Mouse (Mus musculus) lung, adult 18-20 months (tissue): ENCODE results near the gene Dtx2.

Experiments
- DNase-seq, 2 experiments: peaks; one replicate each; pipeline ENCODE4 v3.0.0; 2022; ENCODE audit warnings: mixed read lengths in 2 of 2

Dtx2 gene

DNA sequence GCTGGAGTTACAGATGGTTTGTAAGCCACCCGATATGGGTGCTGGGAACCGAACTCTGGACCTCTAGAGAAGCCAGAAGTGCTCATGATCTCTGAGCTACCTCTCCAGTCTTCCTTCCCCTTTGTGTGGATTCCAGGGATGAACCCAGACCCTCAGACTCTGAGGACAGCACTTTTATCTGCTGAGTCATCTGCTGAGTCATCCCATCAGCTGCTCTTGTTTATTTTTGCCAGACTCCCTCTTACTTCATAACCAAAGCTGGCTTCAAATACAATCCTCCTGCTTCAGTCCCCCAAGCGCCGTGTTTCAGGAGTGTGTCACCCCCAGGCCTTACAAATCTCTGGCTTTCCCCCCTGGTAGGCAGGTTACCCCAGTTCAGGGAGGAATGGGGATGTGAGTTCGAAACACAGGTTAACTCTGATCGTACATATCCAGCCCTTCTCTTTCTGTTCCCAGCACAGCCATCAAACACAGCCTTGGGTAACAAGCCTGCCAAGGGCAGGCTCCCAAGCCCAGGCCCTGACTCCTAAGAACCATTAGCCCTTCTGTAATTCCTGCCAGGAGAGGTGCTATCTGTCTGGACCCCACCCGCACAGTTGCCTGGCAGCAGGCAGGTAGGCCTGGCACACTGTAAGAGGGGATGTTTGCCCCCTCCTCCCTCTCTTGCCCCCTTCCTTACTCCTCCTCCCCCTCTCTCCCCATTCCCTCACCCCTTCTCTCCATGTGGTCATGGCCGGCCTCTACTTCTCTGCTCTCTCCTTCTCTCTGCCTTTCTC, 18.5 kb upstream of the Dtx2 start:
- DNase-seq = no peak

DNA sequence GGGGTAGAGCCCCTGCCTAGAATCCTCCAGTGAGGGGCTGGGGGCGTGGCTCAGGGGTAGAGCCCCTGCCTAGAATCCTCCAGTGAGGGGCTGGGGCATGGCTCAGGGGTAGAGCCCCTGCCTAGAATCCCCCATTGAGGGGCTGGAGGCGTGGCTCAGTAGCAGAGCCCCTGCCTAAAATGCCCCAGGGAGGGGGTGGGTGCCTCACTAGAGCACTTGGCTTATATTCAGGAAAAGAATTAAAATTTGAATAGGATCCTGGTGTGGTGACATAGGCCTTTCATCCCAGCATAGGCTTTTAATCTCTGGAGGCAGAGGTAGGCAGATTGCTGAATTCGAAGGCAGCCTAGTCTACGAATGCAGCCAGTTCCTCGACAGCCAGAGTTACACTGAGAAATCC, 15.2 kb upstream of the Dtx2 start:
- DNase-seq = no peak

DNA sequence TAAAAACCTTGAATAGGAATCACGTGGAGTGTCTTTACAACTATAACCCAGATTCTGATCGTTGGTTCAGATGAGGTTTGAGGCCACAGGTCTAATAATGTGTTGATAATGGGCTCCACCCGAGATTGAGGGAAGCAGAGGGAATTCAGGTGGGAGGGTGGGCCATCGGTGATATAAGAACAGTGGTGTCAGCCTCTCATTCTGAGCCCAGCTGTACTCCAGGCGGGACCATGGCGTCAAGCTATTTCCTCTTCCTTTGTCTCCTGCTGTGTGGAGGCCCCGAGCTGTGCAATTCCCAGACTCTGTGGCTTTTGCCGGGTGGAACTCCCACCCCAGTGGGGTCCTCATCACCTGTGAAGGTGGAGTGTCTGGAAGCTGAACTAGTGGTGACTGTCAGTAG, 14.7 kb upstream of the Dtx2 start, which contains the start of gene Zp3:
Gene Zp3, plus strand, starts transcription at position 196 of the 400 bp plus-strand sequence.
- no peak for DNase-seq

DNA sequence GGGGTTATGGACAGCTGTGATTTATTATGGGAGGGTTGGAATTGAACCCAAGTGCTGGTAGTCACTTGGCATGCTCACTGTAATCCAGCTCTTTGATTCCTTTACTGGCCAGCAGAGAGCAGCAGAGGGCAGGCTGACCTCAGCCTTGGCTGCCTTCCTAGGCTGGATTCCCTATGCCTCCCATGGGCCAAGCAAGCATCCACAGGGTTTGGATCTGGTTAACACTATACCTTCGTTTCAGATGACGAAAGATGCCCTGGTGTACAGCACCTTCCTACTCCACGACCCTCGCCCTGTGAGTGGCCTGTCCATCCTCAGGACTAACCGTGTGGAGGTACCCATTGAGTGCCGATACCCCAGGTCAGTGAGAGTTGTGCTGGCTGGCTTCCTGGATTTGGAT, 12.2 kb upstream of the Dtx2 start:
- DNase-seq = peak; percentile 45 to 60

DNA sequence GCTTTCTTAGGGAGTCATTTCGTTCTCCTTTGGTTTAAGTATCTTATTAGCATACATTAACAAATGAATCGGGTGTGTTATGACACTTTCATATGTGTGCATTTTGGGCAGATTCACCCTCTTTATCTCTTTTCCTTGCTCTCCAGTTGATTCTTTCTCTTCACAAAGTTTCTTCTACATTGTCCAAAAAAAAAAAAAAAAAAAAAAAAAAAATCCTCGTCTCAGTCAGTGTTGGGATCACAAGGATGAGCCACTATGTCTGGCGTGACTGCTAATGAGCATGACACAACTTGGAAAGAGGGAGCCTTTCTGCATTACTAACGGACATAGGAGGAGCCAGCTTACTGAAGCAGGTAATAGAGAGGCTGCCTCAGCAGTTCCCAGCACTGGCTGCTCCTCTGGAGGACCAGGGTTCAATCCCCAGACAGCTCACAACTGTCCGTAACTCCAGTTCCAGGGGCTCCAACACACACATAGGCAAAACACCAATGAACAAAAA, 10.0 kb upstream of the Dtx2 start:
- DNase-seq = no peak

DNA sequence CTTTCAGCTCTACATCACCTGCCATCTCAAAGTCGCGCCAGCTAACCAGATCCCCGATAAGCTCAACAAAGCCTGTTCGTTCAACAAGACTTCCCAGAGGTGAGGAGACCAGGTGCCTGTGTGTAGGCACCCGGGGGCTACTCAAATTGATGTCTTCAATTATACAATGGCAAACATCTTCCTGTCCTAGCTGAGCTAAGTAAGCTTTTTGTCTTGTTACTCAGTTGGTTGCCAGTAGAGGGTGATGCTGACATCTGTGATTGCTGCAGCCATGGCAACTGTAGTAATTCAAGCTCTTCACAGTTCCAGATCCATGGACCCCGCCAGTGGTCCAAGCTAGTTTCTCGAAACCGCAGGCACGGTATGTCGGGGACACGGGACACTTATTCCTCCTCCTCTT, 7.4 kb upstream of the Dtx2 start:
- no peak for DNase-seq

DNA sequence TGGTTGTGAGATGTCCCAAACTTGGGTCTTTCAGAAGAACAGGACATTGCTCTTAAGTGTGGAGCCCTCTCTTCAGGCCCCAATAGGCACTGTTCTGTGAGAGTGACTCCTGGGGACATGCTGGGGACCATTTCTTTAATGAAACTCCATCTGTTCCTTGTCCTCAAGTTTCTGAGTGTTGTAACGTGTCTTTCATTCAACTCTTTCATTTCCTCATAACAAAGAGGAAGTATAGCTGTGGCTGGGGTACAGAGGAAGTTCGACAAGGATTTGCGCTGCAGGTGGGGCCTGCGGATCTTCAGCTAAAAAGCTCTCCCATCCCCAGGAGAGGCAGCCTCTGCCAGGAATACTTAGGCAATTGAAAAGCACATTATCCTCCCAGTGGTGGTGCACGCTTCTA, 4.0 kb upstream of the Dtx2 start:
- DNase-seq = no peak

DNA sequence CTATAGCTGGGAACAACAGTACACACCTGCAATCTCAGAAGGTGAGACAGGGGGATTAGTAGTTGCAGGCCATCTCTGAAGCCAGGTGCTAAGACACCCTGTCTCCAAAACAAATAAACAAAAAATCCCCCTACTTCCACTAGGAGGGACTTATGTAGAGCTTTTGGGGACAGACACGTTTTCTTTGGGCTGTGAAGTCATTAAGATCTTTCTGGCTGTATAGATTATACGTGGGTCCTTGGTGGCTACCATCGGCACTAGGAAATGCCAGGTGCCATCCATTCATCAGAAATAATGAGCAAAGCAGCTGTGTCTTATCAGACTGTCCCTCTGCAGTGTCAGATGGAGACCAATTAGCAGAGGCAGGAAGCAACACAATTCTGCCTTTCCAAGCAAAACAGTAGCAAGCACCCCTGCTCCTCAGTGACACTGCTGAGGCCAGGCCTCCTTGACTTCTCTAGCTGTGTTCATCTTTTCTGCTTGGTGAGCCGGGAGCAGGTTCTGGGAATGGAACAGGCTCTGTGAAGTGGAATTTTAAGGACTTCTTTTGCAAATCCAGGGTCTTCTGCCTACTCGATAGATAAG, 1.1 kb upstream of the Dtx2 start:
- no peak for DNase-seq

DNA sequence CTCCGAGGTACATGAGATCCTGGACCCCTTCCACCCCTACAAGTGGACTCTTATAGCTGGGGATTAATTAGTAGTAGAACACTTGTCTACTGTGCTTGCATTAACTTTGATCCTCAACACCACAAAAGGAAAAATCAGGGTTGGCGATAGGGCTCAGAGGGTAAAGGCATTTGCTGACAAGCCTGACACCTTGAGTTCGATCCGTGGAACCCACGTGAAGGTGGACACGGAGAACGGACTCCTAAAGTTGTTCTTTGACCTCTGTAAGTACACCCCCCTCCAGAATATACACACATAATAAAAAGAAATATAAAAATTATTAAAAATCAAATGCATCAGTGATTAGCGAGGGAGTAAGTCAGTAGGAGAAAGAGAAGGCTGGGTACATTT, 270 bp upstream of the Dtx2 start:
- DNase-seq = no peak

DNA sequence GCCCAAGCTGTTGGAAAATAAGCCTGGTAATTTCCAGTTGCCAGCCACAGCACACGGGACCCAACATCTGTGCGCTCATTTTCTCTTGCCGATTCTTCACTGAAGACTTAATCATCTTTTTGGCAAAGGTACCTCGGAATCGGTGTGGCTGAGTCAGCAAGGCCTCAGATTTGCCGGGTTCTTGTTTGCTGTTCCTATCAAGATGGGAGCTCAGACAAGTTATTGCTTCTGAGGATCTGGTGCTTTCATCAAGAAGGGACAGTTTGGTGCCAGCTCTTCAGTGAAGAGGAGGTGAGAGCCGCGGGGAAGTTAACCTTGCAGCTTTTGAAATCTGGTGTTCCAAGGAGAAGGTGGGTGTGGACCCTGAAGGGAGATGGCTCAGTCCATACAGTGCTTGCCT, 1.6 kb downstream of the Dtx2 start:
- no peak for DNase-seq

DNA sequence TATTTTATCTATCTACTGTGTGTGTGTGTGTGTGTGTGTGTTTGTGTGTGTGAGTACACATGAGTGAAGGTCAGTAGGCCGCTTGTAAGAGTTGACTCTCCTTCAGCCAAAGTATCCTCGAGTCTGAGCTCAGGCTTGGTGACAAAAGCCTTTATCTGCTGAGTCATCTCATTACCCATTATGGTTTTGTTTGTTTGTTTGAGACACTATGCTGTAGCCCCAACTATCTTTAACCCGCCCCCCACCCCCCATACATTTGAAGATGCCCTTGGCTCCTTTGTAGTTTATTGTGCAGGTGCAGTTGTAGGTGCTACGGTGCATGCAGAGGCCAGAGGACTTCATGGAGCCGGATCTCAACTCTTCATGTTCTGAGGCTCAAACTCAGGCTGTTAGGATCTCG, 6.6 kb downstream of the Dtx2 start:
- DNase-seq = no peak

DNA sequence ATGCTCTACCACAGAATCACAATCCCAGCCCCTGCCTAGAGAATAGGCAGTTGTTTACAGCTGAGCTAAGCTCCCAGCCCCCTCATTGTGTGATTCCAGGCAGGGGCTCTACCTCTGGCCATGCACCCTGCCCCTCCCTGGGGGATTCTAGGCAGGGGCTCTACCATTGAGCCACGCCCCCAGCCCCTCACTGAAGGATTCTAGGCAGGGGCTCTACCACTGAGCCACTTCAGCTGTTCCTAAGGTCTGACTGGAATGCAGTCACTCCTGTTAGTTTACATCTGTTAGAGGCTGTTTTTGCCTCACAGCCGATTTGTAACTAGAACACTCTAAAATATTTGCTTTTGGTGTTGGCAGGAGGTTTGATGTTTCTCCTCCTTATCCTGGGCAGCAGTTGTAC, 7.7 kb downstream of the Dtx2 start:
- DNase-seq = peak in 1 of 2 experiments; percentile 46

DNA sequence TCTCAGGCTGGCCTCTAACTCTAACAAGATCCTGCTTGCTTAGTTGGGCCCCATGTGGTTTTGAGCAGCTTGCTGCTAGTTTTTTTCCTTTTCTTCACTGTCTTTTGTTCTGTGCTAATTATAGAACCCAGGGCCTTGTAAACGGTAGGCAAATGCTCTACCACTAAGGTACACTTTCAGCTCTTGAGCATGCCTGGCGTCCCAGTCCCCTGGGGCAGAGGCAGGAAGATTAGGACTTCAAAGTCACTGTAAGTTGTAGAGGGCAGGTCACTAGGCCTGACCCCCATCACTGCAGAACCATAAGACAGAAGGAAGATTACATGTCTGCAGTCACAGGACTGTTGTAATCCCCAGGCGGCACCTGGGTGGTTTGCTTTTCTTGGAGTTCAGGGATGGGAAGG, 8.2 kb downstream of the Dtx2 start:
- no peak for DNase-seq

DNA sequence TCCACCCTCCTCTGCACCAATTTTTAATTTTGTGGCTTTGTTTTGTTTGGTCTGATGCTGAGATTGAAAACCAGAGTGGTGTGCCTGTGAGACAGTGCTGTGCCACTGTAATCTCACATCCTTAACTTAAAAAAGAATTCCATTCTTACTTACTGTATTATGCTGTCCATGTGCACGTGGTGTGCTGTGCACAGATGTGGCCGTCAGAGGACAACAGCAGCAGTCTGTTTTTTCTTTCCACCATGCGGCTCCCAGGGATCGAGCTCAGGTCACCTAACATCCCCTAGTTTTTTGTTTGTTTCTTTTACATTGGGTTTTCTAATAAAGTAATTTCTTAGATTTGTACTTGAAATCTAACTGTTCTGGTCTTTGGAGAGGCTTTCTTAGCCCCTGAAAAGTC, 9.9 kb downstream of the Dtx2 start:
- no peak for DNase-seq

DNA sequence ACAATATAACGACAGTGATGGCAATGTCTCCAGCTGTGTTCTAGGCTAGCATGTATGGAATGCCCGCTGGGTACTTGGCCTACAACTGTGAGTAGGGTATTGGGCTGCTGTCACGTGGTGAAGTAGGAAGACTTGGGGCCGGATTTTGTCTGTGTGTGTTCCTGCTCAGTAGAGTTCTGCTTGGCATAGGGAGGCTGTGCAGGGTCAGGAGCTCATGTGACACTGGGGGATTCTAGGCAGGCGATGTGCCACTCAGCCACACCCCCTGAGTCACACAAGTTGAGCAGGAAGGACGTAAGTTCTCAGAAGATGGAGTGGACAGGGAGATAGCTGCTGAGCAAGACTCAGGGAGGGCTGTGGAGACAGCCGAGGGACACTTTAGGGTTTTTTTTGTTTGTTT, 13.1 kb downstream of the Dtx2 start:
- DNase-seq = no peak

DNA sequence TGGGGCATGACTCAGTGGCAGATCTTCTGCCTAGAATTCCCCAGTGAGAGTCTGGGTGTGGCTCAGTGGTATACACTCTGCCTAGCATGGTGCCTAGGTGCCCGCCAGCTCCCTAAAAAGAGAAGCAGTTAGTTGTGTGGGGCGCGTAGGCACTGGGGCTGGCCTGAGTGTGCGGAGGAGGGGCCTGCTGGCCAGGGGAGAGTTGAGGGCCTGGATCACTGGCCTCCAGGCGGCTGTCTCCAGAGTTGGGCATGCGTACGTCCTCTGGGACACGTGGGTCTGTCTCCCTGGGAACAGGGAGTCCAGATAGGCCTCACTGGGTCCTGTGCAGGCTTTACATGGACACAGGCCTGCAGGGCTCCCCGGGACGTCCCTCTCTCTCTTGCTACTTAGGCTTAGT, 20.3 kb downstream of the Dtx2 start:
- peak; percentile 35 to 40 for DNase-seq

DNA sequence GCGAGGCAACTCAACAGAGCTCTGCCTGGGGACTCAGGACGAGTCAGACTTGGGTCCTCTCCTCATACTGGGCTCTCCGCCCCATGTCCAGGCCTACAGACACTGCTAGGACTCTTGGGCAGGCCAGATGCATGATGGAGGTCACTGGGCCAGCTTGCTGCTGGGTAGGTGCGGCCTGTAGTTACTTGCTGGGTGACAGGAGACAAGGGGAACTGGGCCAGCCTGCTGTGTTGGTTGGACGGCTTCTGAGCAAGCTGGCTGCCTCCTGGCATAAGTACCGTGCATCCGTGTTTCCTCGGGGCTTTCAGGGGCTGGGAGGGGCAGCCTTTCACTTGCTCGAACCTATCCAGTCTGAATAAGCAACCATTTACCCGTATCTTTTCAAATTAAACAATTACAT, 21.0 kb downstream of the Dtx2 start:
- peak in 1 of 2 experiments; percentile 32 for DNase-seq

DNA sequence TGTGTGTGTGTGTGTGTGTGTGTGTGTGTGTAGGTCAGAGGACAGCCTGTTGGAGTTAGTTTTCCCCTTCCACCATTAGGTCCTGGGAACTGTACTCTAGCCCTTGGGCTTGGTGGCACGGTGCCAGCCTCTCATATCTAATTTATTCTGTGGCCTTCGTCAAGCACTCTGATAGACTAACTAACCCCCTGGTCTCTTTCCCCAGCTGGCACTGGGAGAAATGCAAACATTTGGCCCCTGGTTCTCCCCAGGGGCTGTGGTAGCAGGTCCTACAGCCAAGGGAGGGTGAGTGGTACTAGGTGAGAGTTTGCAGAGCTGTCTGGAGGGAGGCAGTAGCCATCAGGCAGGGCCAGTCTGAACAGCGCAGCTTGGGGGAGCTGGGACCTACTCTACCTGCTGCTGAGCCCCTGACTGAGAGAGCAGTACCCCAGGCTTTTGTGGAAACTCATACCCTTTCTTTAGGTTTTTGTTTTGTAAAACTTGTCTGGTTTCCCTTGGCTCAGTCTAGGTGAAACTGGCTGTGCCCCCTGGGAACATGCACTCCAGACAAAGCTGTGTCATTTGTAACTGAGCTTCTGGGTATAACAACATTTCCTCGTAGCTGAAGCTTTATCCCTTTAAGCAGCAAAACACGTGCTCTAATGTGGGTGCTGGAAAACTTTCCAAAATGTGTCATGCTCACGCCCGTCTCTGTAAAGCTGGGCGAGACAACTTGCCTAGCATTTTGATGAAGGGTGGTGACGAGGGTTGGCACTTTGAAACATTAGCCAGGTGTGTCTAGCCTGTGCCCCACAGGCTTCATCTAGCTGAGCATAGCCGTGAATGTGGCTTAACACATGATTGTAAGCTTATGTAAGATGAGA, 21.6 kb downstream of the Dtx2 start:
- peak; percentile 40 to 49 for DNase-seq

DNA sequence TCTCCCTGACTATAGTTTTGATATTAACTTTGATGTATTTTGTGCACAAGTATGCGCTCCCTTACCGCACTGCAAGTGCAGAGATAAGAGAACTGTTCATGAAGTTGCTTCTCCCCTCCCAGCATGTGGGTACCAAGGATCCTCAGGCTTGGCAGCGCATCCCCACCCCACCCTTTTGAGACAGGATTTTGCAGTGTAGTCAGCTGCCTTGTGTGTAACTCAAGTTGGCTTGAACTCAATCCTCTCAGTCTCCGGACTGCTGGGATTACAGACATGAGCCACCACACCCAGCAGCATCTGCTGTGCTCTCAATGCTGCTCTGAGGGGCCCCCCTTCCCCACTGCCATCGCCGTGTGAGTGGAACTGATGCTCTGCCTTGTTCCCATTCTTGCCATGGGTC, 22.7 kb downstream of the Dtx2 start:
- peak; percentile 15 to 20 for DNase-seq

DNA sequence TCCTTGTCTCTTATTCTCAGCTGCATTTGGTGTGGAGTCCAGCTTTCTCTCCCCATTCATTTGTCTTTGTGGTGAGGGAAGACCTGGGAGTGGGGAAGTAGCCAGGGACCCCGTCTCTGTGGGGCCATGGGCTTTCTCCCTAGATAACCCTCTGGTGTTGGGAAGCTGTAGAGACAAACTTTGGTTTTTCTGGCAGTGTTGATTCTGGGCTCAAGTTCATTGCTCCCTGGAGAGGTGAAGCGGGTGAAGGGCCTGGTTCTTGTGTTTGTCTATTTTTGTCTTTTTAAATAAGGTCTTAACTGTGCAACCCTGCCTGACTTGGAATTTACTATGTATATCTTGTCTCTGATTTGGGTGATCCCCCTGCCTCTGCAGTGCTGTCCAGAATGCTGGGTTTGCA, 24.1 kb downstream of the Dtx2 start:
- DNase-seq = no peak

DNA sequence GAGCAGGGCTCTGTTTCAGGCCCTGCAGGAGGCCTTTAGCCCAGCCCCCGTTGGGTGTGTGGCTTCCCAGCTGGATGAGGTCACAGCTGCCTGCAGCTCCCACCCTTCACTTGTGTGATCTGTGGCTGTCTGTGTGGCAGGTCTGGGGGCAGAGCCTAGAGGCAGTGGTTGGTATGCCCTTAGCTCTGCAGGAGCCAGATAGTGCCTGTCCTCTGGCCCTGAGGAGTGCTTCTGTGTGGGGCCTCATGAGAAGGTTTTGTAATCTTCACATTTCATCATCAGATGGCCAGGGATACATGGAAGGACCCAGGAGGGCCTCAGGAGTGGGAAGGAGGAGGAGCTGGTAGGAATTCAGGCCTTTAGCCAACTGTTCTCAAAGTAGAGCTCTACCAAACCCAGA, 25.3 kb downstream of the Dtx2 start:
- DNase-seq = peak; percentile 25 to 48

DNA sequence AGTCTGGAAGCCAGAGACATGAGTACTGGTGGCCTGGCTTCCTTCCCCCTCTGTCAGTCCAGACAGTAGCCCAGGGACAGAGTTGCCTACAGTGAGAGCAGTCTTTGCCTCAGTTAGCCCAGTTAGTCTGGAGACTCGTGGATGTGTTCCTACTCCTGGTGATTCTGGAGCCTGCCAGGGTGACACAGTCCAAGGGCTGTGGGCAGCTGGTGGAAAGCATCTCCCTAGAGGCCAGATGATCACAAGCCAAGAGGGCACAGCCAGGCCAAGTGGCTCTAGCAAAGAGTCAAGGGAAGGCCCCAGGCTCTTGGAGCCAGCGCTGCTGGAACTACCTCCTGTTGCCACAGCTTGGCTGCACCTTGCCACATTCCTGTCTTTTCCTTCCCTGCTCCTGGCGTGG, 31.1 kb downstream of the Dtx2 start:
- no peak for DNase-seq

DNA sequence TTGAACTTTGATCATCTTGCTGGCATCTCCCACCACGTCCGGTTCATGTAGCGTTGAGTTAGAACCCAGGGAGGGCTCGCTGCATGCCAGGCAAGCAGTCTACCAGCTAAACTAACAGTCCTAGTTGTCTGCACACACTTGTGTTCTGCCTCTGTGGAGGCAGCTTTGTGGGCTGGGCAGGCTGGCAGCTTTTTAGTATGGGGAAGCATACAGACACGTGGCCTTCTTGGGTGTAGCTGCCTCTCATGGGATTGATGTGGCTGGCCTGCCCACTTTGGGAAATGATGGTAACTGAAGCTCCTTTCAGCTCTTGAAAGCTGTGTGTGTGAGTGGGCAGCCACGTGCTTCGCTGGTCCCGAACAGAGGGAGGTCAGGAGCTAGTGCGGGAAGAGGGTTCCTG, 32.3 kb downstream of the Dtx2 start:
- DNase-seq = no peak
